Mouse (Mus musculus) ovary, postnatal 14 days (tissue): ENCODE data around the gene Cacybp.

Experiments
- DNase-seq: peaks from one replicate; pipeline ENCODE4 v3.0.0; 2022; ENCODE audit warnings: low spot score

Cacybp gene

DNA sequence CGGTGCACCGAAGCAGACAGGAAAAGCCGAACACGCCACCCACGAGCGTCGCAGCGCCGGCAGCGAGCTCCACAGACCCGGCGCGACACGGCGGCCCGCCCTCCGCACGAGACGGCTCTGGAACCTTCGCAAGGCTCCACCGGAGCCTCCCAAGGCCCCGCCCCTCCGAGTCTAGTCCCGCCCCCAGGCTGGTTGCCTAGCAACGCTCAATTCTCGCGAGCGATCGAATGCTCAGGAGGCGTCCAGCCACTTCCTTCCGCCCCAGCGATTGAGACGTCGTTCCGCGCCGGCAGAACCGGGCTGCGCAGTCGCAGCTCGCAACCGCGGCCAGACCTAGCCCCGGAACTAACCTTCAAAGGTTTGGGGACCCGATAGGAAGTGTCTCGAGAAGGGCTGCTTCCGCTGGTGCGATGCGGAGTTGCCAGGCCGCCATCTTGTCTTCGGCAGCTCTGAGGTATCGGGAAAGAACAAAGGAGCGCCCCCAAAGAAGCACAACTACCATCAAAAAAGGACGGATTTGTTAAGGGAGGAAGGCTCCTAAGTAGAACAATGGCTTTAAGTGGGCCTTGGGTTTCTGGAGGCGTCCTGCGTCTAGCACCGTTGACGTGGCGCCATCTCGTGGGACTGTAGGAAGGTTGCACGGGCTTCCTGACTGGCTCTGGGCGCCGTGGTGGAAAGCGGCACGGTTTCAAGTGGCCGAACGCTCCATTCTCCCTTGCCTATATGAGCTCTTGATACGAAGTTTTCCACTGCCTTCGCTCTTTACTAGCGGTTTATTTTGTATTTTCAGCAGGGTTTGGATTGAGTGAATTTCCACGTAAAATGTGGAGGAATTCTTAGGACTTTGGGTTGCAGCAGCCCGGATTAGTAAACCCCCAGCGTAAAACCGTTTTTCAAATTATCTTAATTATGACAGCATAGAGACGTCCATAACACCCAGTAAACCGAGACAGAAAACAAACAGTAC, at the start of gene Cacybp:
Cacybp (minus strand) TSS at position 173 of the 967 bp plus-strand sequence.
- DNase-seq: peak; percentile 100

DNA sequence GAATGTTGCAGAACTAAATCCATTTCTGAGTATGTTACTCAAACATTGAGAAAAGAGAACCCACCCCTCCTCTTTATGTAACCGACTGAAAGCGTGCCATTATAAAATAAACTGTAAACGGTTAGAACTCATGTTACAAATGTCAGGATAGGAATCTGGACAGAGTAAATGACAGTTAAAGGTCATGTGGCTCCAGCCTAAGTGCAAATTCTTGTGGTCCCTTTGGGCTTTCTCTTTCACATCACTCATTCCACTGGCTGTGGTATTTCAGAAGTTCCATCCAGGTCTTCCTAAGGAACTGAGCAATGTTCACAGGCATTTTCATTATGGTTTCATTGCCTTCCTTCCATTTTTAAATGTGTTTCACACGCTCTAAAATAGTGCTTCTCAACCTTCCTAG, 49.7 kb upstream of the Cacybp start:
- no peak for DNase-seq

DNA sequence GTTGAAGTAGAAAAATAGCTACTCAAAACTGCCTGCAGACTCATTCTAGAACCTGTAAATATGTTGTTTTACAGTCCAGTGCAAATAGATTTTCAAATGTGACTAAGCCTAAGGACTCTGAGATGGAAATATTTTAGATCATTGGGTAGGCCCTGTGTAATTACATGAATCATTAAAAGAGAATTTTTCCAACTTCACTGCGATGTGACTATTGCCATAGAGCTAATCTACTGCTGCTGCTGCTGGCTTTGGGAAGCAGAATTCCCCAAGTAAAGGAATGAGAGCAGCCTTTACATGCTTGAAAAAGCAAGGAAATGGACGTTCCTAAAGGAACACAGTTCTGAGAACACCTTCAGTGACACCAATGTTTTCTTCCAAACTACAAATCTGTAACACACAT, 49.2 kb upstream of the Cacybp start:
- no peak for DNase-seq

GRCm38 (mm10) chr1:160260605-160261004, 47.9 kb upstream of the Cacybp start:
- no peak for DNase-seq

GRCm38 (mm10) chr1:160259884-160260283, 47.2 kb upstream of the Cacybp start:
- DNase-seq: no peak

GRCm38 (mm10) chr1:160253108-160253507, 40.4 kb upstream of the Cacybp start:
- no peak for DNase-seq

DNA sequence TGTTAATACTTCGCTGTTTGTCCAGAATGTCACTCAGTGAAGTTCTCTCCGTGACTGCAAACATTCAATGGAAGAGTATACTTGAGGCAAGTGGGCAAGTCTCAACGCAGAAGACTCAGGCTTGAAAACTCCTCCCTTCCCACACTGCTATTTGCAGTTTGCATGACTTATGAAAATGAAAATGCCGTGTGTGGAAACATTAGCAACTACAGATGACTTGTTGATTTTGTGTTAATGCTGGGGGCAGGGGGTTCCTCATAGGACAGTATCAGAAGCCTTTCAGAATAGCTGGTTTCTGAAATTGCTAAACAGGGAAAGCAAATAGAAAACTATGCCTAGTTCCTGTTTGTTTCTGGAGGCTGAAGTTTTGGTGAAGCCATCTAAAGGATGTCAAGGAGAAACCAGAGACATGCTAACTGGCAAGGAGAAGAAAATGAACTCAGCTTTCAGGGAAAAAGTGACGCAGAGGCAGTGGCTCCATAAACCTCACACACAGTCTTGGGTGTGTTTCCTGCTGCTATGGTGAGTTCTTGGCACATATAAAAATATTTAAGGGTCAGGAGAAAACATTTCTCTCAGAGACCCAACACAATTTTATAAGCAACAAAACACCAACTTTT, 38.8 kb upstream of the Cacybp start:
- DNase-seq: no peak

GRCm38 (mm10) chr1:160250782-160251181, 38.1 kb upstream of the Cacybp start:
- DNase-seq: no peak

- DNase-seq: no peak
Measured at GRCm38 (mm10) chr1:160249786-160250185, 37.1 kb upstream of the Cacybp start.

DNA sequence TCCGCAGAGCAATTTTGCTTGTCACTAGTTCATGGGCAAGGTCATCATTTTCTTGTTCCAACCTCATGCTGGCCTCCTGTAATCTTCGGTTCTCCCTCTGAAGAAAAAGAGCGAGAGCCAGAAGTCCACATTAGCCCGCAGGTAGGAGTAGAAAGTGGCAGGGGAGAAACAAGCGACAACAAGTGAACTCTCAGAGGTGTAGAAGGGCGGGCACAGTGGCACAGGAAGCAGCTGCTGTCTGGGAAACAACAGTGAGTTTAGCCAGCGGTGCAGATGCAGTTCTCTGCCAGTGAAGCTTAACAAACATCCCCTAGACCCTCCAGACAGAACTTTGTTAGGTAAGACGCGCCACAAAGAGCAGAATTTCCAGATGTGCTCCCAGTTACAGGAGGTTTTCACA, 34.8 kb upstream of the Cacybp start:
- no peak for DNase-seq

- no peak for DNase-seq
Measured at GRCm38 (mm10) chr1:160246844-160247243, 34.2 kb upstream of the Cacybp start.

DNA sequence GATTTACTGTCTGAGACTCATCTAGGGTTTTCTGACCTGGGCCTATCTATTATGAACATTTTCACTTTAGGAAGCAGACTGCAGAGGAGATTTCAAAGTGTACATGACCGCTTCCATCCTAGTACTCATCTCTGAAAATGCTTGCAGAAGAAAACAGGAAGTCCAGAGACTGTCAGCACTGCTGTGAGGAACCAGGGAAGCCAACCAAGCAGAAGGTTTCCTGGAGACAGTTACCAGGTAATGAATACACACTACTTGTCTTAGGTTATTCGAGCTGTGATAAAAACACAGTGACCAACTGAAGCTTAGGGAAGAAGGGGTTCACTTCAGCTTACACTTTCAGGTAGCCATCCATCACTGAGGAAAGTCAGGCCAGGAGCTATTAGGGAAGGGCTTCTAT, 33.3 kb upstream of the Cacybp start:
- DNase-seq: no peak

DNA sequence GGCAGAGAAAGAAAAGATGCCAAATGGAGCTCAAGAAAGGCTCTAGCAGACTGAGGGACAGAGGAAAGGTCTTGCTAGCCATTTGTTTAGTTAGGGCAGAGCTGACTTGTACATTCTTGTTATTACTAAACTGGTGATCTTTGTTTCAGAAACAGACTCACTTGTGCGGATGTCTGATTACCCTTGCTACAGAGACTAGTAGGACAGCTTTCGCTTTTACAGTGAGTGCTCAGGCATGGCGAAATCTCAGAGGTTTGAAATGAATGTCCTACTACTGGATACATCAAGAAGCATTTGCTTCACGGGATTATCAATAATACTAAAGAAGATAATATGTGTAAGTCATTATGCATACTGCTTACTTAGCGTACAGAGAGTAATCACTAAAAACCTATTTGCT, 32.0 kb upstream of the Cacybp start:
- no peak for DNase-seq

DNA sequence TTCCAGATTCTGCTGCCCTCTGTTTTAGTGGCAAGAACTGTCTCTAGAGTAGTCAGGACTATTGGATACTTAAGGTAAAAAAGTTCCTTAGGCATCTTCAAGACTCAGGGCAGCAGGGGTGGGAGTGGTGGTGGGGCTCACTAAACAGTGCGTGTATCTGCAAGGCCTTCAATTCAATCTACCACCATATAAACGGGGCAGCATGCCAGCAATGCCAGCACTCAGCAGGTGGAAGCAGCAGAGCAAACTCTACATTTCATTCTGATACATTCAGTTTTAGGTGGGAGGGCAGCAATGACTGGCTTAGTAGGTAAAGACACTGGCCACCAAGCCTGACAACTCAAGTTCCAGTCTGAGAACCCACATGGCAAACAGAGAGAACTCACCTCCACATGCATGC, 27.4 kb upstream of the Cacybp start:
- no peak for DNase-seq

DNA sequence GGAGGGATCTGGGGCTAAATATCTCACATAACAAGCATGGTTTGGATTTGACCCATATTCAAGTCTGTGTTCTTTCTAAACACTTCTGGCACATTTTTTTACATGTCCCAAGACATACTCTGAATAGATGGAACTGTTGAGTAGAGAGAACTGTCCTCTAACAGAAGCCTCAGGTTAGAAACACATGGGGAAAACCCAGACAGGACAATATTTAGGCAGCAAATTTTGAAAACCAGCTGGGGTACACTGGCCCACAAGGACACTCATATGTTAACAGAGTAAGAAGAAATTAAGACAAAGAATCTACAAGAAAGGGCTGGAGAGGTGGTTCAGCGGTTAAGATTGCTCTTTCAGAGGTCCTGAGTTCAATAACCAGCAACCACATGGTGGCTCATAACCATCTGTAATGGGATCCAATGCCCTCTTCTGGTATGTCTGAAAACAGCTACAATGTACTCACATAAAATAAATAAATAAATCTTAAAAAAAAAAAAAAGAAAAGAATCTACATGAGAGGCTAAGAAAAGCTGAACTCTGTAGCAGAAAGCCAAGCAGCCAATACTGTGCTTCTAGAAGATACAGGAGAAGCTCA, 26.3 kb upstream of the Cacybp start:
- no peak for DNase-seq

- no peak for DNase-seq
Measured at GRCm38 (mm10) chr1:160237981-160238380, 25.3 kb upstream of the Cacybp start.

DNA sequence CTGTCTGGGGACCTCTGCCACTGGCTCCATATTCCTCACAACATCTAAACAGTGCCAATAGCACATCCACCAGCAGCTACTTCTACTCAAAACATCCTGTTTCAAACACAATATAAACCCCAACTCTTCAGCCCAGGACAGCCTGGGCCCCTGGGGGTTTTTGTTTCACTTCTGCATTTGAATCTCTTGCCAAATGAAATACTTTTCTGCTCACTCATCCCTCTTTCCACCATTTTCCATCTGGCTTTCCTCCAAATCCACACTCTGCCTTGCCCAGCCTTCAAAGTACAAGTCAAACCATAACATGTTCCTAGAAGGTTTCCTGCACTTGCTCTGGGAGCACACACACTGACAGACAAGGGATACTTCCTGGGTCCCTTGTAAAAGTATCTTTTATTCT, 21.2 kb upstream of the Cacybp start:
- DNase-seq: no peak

DNA sequence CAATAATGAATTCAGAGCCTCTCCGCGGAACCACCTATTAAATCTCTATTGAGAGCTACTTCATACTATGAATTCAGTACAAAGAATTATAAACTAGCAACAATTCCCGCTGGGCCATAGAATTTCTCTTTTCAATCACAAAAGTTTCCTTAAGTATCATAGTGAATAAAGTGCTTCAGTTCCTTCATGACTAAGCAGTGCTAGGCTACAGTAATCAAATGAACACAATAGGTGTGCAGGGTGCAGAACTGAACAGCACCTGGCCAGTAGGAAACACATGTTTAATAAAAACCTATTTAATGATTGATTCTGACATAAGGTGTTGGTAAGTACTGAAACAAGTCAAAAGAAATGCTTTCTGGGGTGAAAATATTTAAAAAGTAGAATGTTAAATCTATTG, 19.4 kb upstream of the Cacybp start:
- no peak for DNase-seq

DNA sequence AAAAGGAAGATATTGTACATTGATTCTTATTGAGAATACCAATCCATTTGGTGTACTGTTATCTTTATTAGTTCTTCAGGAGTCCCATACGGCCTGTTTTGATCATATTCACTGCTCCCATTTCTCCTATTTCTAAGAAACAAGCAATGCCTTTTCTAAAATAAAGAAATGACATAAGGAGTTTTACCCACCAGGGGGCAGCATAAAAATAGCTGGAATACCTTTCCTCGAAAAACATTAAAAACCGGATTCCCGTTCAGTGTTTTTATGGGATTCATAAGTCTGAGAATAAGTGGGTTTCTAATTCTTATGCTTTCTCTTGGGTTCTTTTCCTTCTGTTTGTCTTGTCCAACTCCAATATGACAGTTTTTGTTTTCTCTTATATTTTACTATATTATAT, 18.3 kb upstream of the Cacybp start:
- peak; percentile 50 for DNase-seq

GRCm38 (mm10) chr1:160227850-160228249, 15.2 kb upstream of the Cacybp start:
- DNase-seq: no peak

DNA sequence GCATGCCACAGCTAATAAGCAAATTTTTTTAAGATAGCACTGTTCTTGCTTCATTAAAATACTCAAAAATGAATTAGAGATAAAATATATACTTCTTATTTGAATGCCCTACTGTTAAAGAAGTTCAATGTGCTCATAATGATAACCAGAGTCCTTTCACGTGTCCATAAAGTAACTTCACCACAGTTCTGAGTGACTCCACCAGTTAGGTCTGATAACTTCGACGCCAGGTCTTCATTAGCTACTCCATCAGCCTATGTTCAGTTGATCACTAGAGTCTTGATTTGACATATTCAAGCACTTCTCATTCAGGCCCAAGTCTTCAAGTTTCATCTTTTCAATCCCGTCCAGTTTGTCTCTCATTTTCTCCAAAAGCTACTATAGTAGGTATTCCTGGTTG, 14.5 kb upstream of the Cacybp start:
- no peak for DNase-seq

GRCm38 (mm10) chr1:160224093-160224492, 11.4 kb upstream of the Cacybp start:
- no peak for DNase-seq

DNA sequence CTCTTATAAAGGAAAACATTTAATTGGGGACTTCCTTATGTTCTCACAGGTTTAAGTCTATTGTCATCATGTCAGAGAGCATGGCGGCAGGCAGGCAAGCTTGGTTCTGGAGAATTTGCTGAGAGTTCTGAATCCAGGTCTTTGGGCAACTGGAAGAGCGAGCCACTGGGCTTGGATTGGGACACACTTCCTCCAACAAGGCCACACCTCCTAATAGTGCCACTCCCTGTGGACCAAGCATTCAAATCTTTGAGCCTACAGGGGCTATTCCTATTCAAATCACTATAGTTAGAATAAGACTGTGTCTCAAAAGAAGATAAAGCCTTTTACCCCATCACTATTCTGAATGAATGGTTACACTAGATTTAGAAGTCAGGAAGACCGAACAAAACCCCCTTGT, 5.2 kb upstream of the Cacybp start:
- DNase-seq: no peak
